Mouse (Mus musculus) lung, embryonic 14.5 days (tissue): ENCODE measurements around the gene Tgfbr1. TPM values are rescaled to one million over a fixed set of nuclear protein-coding genes. Genes with fewer than 3 reads are reported as not detected.
A peak's percentile ranks its signal among the peaks of the same experiment; 100 is the strongest.

Experiments
- ATAC-seq: fragments of 200-750 bp; cut with Nextera tagmentation; 2 replicates; pipeline ENCODE4 v1.8.0; 2017; ENCODE audit warnings: mild to moderate bottlenecking, moderate TSS enrichment, moderate library complexity; ENCODE audit not compliant: insufficient read depth
- DNase-seq: peaks from one replicate; pipeline ENCODE4 v3.0.0-alpha.2; 2015
- H3K27ac ChIP-seq: fragments of 300-500 bp; sonication (generic); 2 replicates; pipeline ENCODE4 v1.5.1; 2014; ENCODE audit warnings: low read depth, mild to moderate bottlenecking, moderate library complexity
- H3K27me3 ChIP-seq: fragments of 300-500 bp; sonication (generic); 2 replicates; pipeline ENCODE4 v1.6.1; 2014; ENCODE audit warnings: low read length, control low read depth; ENCODE audit not compliant: insufficient read depth
- H3K36me3 ChIP-seq: fragments of 300-500 bp; sonication (generic); 2 replicates; pipeline ENCODE4 v1.6.1; 2014; ENCODE audit warnings: control low read depth; ENCODE audit not compliant: insufficient read depth
- H3K4me1 ChIP-seq: fragments of 300-500 bp; sonication (generic); 2 replicates; pipeline ENCODE4 v1.6.1; 2014; ENCODE audit warnings: antibody characterized with exemption, control low read depth; ENCODE audit not compliant: insufficient read depth
- H3K4me2 ChIP-seq: fragments of 300-500 bp; sonication (generic); 2 replicates; pipeline ENCODE4 v1.6.1; 2014; ENCODE audit warnings: mild to moderate bottlenecking
- H3K4me3 ChIP-seq: fragments of 300-500 bp; sonication (generic); 2 replicates; pipeline ENCODE4 v1.5.1; 2014; ENCODE audit warnings: low read depth, low read length
- H3K9ac ChIP-seq: fragments of 300-500 bp; sonication (generic); 2 replicates; pipeline ENCODE4 v1.6.1; 2014
- H3K9me3 ChIP-seq: fragments of 300-500 bp; sonication (generic); 2 replicates; pipeline ENCODE4 v1.6.1; 2016; ENCODE audit warnings: low read depth, low read length, control low read depth
- CTCF ChIP-seq: IDR thresholded peaks from 2 replicates; pipeline ENCODE4 v1.5.1; 2016; ENCODE audit warnings: antibody characterized with exemption, low read depth
- WGBS: fragments of 180-500 bp; shearing (Covaris S2); extraction: QIAGEN DNeasy Blood & Tissue Kit; methylation state at CpG from one replicate; pipeline ENCODE4 v1.1.7; 2014; 5-methylcytosine and 5-hydroxymethylcytosine counted together
- polyA plus RNA-seq: library from polyadenylated mRNA; unstranded; fragments of >200 nt; fragmentation: Nextera tagmentation; extraction: Ambion mirVana; gene quantifications from 2 replicates; pipeline ENCODE4 v1.2.1, GENCODE M21; 2014

The Tgfbr1 gene
- polyA plus RNA-seq, 1 experiment from 2014 or later = 36.6 TPM

DNA sequence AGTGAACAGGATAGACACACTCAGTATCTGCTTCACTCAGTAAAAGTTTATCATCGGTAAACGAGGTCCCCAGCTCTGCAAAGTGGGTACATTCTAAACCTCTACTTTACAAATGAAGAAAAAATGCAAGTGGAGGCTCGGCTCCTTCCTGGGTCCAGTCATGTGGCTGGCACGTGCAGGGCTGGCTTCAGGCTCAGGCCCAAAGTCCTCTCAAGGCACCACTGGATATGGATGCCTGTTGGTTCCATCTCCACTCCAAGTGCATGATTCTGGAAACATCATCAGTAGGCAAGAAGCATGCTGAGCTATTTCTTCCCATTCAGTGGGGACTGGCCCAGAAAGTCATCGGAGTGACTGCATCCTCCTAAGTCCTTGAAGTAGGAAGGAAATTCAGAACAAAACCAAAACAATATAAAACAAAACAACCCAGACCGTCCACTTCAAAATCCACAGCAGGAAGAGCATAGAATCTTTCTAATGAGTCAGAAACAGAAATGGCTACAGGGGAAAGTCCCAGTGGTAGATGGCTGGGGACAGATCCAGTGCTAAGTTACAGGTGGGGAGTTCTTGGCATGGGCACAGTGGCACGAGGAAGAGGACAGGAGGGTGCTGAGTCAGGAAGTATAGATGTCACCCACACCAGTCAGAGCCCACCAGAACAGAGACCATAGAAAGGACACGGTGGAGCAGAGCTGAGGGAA, 39.2 kb upstream of the Tgfbr1 start:
- no peak for DNase-seq
- no peaks in the 10 kb centered on the region for H3K36me3 ChIP-seq
- H3K4me1 ChIP-seq = peaks cover 4% of the 10 kb centered on the region; the same call in 1 of the 2 replicates
- no peak overlapping the region for H3K4me3 ChIP-seq
- no peak for TF ChIP-seq CTCF
- no peak overlapping the region for H3K27ac ChIP-seq
- no peaks in the 10 kb centered on the region for H3K9me3 ChIP-seq
- no peak overlapping the region for H3K9ac ChIP-seq
- H3K4me2 ChIP-seq = no peak overlapping the region
- H3K27me3 ChIP-seq = no peaks in the 10 kb centered on the region
- 79% methylated on average over 8 of the region's 8 CpGs for WGBS
- ATAC-seq = no peak

DNA sequence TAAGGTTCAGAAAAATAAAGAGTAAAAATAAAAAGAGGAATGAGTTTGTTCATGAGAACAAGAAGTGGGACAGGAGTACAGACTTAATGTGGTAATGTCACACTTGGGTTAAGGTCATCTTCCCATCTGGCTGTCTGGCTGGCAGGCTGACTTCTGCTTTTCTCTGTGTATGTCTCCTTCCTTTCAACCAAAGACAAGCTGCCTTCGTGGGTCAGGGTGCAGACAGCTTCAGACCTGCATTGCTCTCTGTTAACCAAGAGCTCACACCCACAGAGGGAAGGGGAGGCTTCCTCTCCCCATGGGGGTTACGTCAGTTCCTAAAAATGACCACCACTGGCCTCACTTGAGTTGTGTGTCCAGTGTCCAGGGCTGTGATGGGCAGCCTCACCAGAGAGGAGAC, 37.6 kb upstream of the Tgfbr1 start:
- WGBS = 65% methylated on average over 2 of the region's 2 CpGs
- H3K4me2 ChIP-seq = no peak overlapping the region
- no peak overlapping the region for H3K9ac ChIP-seq
- no peaks in the 10 kb centered on the region for H3K9me3 ChIP-seq
- no peak overlapping the region for H3K27ac ChIP-seq
- H3K36me3 ChIP-seq = no peaks in the 10 kb centered on the region
- no peak for TF ChIP-seq CTCF
- H3K4me1 ChIP-seq = peaks cover 4% of the 10 kb centered on the region; the same call in 1 of the 2 replicates
- no peak overlapping the region for H3K4me3 ChIP-seq
- ATAC-seq (no peak), DNase-seq (no peak)
- H3K27me3 ChIP-seq = no peaks in the 10 kb centered on the region

GRCm38 (mm10) chr4:47316432-47316831, 36.6 kb upstream of the Tgfbr1 start:
- Histone ChIP-seq H3K27ac (no peak overlapping the region), H3K36me3 (no peaks in the 10 kb centered on the region), H3K4me2 (no peak overlapping the region), H3K4me3 (no peak overlapping the region), H3K9ac (no peak overlapping the region), H3K27me3 (no peaks in the 10 kb centered on the region), H3K4me1 (peaks cover 4% of the 10 kb centered on the region; the same call in 1 of the 2 replicates), H3K9me3 (no peaks in the 10 kb centered on the region)
- TF ChIP-seq CTCF = no peak
- ATAC-seq (no peak), DNase-seq (peak; percentile 19)
- 60% methylated on average over 6 of the region's 6 CpGs for WGBS

DNA sequence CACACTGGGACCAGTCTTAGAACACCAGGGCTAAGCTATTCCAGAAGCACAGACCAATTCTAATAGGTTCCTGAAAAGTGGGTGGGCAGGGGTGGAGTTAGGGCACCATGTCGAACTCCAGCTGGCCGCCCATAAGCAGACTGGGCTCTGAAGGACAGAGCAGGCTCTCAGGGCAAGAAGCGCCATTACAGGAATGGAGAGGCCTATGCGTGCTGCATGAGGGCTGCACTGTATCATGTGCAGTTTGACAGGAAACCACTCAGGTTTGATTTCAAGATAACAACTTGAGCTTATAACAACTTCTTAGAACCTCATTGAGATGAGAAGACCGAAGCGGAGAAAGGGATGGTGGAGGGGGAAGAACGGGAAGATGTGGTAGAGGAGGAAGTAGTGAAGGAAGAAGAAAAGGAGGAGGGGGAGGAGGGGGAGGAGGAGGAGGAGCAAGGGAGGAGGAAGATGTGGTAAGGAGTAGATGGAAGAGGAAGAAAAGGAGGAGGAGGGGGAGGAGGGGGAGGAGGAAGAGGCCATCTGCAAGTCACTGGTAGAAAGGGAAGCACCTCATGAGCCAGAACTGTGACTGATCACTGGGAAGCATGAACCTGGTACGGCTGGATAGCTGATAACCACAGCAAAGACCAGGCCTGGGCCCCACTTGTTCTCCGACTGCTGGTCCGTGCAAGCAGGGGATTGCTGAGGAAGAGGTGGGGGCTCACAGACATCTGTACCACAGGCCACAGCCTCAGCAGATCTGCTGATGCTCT, 33.3 kb upstream of the Tgfbr1 start:
- WGBS = 70% methylated on average over 10 of the region's 10 CpGs
- no peak overlapping the region for H3K9ac ChIP-seq
- no peaks in the 10 kb centered on the region for H3K36me3 ChIP-seq
- no peak; the same call in 1 of the 2 replicates for ATAC-seq
- H3K4me3 ChIP-seq = no peak overlapping the region
- H3K4me2 ChIP-seq = no peak overlapping the region
- H3K27me3 ChIP-seq = no peaks in the 10 kb centered on the region
- DNase-seq = no peak
- H3K9me3 ChIP-seq = no peaks in the 10 kb centered on the region
- TF ChIP-seq CTCF = no peak
- H3K4me1 ChIP-seq = peaks cover 4% of the 10 kb centered on the region; the same call in 1 of the 2 replicates
- H3K27ac ChIP-seq = no peak overlapping the region

DNA sequence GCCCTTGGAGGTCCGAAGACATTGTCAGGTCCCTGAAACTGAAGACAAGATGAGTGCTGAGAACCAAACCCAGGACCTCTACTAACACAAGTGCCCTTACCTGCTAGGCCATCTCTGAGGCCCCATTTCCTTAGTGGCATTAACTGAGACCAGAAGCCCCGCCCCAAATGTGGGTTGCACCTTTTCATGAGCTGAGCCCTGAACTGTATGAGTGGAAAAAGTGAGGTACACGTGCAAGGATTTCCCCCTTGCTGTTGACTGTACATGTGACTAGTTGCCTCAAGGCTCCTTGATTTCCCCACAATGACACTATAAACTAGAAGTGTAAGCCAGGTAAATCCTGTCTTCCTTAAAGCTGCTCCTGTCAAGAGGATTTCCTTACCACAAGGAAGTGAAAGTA, 30.7 kb upstream of the Tgfbr1 start:
- Histone ChIP-seq H3K4me3 (no peak overlapping the region), H3K4me2 (no peak overlapping the region), H3K9me3 (no peaks in the 10 kb centered on the region), H3K27me3 (no peaks in the 10 kb centered on the region), H3K4me1 (peaks cover 4% of the 10 kb centered on the region; the same call in 1 of the 2 replicates), H3K9ac (no peak overlapping the region), H3K27ac (no peak overlapping the region), H3K36me3 (no peaks in the 10 kb centered on the region)
- DNase-seq (no peak), ATAC-seq (no peak)
- TF ChIP-seq CTCF = no peak
- WGBS = 69% methylated on average over 3 of the region's 3 CpGs

DNA sequence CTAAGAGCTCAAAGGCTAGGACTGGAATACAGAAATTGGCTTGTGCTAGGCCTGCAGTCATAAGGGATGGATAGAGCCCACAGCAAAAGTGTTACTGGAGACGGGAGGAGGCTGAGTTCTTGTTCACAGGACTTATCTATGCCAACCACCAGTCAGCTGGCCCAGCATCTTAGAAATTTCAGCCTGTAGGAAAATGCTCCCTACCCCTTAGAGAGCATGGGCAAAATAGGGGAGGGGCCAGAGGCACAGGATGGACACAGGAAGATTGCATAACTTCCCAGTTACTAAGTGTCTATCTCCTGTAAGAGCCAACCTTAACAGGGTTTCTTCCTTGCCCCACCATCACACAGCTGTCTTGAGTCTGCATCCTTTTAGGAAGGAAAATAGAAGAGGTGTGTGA, 28.8 kb upstream of the Tgfbr1 start:
- no peaks in the 10 kb centered on the region for H3K36me3 ChIP-seq
- H3K4me2 ChIP-seq = no peak overlapping the region
- no peaks in the 10 kb centered on the region for H3K27me3 ChIP-seq
- 68% methylated on average over 1 of the region's 1 CpGs for WGBS
- no peak for DNase-seq
- H3K9ac ChIP-seq = no peak overlapping the region
- no peaks in the 10 kb centered on the region for H3K4me1 ChIP-seq
- no peak overlapping the region for H3K4me3 ChIP-seq
- no peak overlapping the region for H3K27ac ChIP-seq
- no peak for TF ChIP-seq CTCF
- no peak for ATAC-seq
- no peaks in the 10 kb centered on the region for H3K9me3 ChIP-seq

DNA sequence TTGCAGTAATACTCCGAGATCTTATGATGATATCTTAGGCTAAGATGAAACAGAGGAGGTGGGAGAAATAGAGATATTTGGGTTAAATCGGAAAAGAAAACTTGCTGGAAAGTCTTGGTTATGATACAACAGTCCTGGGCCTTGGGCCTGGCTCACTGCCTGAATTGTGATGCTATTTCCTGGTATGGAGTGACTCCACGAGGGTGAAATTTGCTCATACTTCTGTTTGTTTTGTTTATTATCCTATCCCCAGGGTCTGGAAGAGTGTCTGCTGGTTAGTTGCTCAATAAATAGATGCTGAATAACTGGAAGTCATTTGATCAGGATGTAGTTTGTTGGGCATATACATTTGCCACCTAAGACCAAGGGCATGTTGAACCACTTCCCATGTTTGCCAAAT, 25.2 kb upstream of the Tgfbr1 start:
- H3K9me3 ChIP-seq = no peaks in the 10 kb centered on the region
- 63% methylated on average over 3 of the region's 3 CpGs for WGBS
- H3K9ac ChIP-seq = no peak overlapping the region
- TF ChIP-seq CTCF = no peak
- no peaks in the 10 kb centered on the region for H3K27me3 ChIP-seq
- no peaks in the 10 kb centered on the region for H3K36me3 ChIP-seq
- H3K4me1 ChIP-seq = no peaks in the 10 kb centered on the region
- no peak for DNase-seq
- H3K4me2 ChIP-seq = no peak overlapping the region
- no peak overlapping the region for H3K4me3 ChIP-seq
- ATAC-seq = no peak
- H3K27ac ChIP-seq = no peak overlapping the region
